ENCODE assay signal across 8 mouse cellular contexts in the genomic region with DNA sequence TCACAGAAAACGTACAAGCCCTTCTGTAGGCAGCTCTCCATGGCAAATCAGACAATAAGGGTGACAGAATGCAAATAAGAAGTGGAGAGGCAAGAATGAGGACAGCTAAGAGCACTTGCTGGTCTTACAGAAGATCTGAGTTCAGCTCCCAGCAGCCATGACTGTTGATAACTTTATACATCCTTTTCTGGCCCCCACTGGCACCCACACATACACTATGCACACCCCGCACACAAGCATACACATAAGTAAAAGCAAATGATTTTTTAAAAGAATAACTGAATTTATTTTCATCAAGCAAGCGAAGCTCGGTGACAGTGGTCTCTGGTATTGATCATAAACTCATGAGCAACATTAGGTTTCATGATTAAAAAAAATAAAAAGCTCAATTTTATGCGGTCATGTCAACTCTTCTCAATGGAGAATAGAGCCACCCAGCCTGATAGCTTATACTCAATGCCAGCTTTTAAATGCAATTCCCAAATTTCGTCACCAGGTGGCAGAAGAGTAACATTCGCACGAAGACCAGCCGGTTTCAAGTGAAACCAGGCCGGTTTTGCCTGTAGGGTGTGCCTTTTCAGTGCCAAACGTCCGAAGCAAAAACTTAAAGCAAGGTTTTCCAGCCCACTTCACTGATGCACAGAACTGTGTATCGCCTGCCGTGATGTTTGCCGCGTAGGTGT.
A peak's percentile ranks its signal among the peaks of the same experiment; 100 is the strongest.
DNase-seq lines count a peak whose midpoint lies in the region; ATAC-seq lines count a peak whose summit lies in the region.

No protein-coding gene starts in this region.

- WGBS in hindbrain, embryonic 14.5 days = 16% methylated on average over 16 of the region's 16 CpGs

- H3K9me3 ChIP-seq in hindbrain, embryonic 14.5 days (ENCODE audit: control insufficient read depth, low read length) = no peaks in the 10 kb centered on the region

- 0 out of 2 replicates have a peak overlapping the region, but pooled peaks have one; percentile 13 for H3K4me3 ChIP-seq in hindbrain, embryonic 14.5 days (replicated peaks; ENCODE audit: low read length)

- H3K9ac ChIP-seq in hindbrain, embryonic 14.5 days = peak overlapping the region; percentile 40; the same call in 1 of the 2 replicates

- peak; percentile 75; the same call in 1 of the 2 replicates for ATAC-seq in hindbrain, embryonic 14.5 days (ENCODE audit: low FRiP score)

- no peaks in the 10 kb centered on the region for H3K36me3 ChIP-seq in hindbrain, embryonic 14.5 days (replicated peaks; ENCODE audit: control insufficient read depth, insufficient read depth)

- H3K4me2 ChIP-seq in hindbrain, embryonic 14.5 days (replicated peaks) = peak overlapping the region; percentile 45

- H3K27me3 ChIP-seq in hindbrain, embryonic 14.5 days (ENCODE audit: control insufficient read depth, insufficient read depth, low read length) = no peaks in the 10 kb centered on the region

- DNase-seq in R1 (ENCODE audit: low read depth, low spot score) = peak; percentile 90
- DNase-seq in cerebellum, postnatal 10 days = peak; percentile 90 to 93
- DNase-seq in frontal cortex, postnatal 25 days (ENCODE audit: low spot score in 2 of 2) = peak; percentile 66 to 82
- DNase-seq in hindbrain, embryonic 14.5 days (ENCODE audit: low spot score) = peak; percentile 96
- DNase-seq in layer of hippocampus, postnatal 25 days (ENCODE audit: extremely low spot score in 1 of 2, low spot score in 1 of 2) = peak; percentile 73 to 86
- DNase-seq in lung, postnatal 14 days = peak; percentile 88
- DNase-seq in retina, adult 2 months (ENCODE audit: low read depth, low spot score) = peak; percentile 65
- peak; percentile 77 for DNase-seq in thymus, postnatal 4 days

- H3K4me1 ChIP-seq in hindbrain, embryonic 14.5 days (replicated peaks; ENCODE audit: control insufficient read depth, insufficient read depth, low read length) = peaks cover 8% of the 10 kb centered on the region

- H3K27ac ChIP-seq in hindbrain, embryonic 14.5 days = 0 out of 2 replicates have a peak overlapping the region, but pooled peaks have one; percentile 32

Comparison
In these comparisons a context has a peak if more than half of its experiments do, and no peak if none do; other contexts are left out.
1. Peak in every context shown above with its lines: DNase-seq, ATAC-seq, H3K4me3 ChIP-seq and H3K27ac ChIP-seq.